Mouse (Mus musculus) lung, embryonic 15.5 days (tissue): ENCODE results near the gene Cops7a. TPM values are rescaled to one million over a fixed set of nuclear protein-coding genes. Genes with fewer than 3 reads are reported as not detected.

Experiments
- ATAC-seq: fragments of 200-750 bp; cut with Nextera tagmentation; 2 replicates; pipeline ENCODE4 v1.8.0; 2017; ENCODE audit warnings: moderate number of reproducible peaks, borderline replicate concordance; ENCODE audit not compliant: low FRiP score, low TSS enrichment; ENCODE audit errors: extremely low read depth
- H3K27ac ChIP-seq: fragments of 300-500 bp; sonication (generic); 2 replicates; pipeline ENCODE4 v1.5.1; 2015; ENCODE audit warnings: moderate library complexity, mild to moderate bottlenecking, inconsistent platforms
- H3K27me3 ChIP-seq: fragments of 300-500 bp; sonication (generic); 2 replicates; pipeline ENCODE4 v1.6.1; 2015; ENCODE audit warnings: inconsistent platforms
- H3K36me3 ChIP-seq: fragments of 300-500 bp; sonication (generic); 2 replicates; pipeline ENCODE4 v1.6.1; 2015; ENCODE audit warnings: inconsistent platforms
- H3K4me1 ChIP-seq: fragments of 300-500 bp; sonication (generic); 2 replicates; pipeline ENCODE4 v1.6.1; 2015; ENCODE audit warnings: inconsistent platforms
- H3K4me2 ChIP-seq: fragments of 300-500 bp; sonication (generic); 2 replicates; pipeline ENCODE4 v1.6.1; 2015; ENCODE audit warnings: inconsistent platforms, mild to moderate bottlenecking, moderate library complexity
- H3K4me3 ChIP-seq: fragments of 300-500 bp; sonication (generic); 2 replicates; pipeline ENCODE4 v1.5.1; 2015; ENCODE audit warnings: mild to moderate bottlenecking, inconsistent platforms
- H3K9ac ChIP-seq: fragments of 300-500 bp; sonication (generic); 2 replicates; pipeline ENCODE4 v1.6.1; 2015; ENCODE audit warnings: inconsistent platforms
- H3K9me3 ChIP-seq: fragments of 300-500 bp; sonication (generic); 2 replicates; pipeline ENCODE4 v1.6.1; 2016; ENCODE audit warnings: inconsistent platforms
- WGBS: fragments of 180-500 bp; shearing (Covaris S2); methylation state at CpG from one replicate; pipeline ENCODE4 v1.1.7; 2015; 5-methylcytosine and 5-hydroxymethylcytosine counted together
- polyA plus RNA-seq: library from polyadenylated mRNA; unstranded; fragments of >200 nt; fragmentation: Nextera tagmentation; extraction: Ambion mirVana; gene quantifications from 2 replicates; pipeline ENCODE4 v1.2.1, GENCODE M21; 2015

Cops7a gene
- polyA plus RNA-seq, 1 experiment from 2014 or later = 151 TPM

DNA sequence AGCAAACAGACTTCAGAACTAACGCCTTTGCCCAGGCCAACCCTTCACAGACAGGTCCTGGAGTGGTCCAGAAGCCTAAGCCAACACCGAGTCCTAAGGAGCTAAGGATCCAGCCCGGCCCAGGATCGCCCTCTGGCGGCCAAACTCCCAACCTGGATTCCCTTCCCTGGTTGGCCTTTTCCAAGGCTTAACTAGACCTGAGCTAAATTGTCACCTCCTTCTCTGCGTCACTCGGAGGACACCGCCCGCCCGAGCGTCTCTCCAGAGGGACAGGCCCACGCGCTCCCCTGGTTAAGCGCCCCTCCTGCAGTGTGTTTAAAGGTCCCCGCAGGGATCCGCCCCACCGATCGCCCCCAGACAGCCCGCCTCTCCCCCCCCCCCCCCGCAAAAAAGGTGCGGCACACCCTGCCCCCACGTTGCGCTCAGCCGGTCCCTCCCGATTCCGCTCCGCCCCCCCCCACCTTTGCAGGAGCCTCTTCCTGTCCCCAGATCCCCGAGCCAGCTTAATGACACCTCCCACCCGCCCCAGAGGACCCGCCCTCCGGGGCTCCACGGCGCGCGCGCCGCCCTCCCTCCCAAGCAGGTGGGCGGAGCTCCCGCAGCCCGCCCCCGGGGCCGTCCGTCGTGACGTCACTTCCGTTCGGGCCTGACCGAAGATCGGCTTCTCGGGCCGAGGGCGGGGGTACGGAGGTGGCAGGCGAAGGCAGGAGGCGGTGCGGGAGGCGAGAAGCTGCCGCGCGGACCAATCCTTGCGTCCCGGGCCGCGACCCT lies 34.4 kb downstream of the Cops7a start, which contains the start of gene Mlf2:
Gene Mlf2, plus strand, starts transcription at position 633 of the 771 bp plus-strand sequence.
- peak within 1 kb of the TSS; percentile 75 for H3K4me3 ChIP-seq
- peak within 1 kb of the TSS; percentile 78 for H3K4me2 ChIP-seq
- H3K27me3 ChIP-seq = no peaks in the 10 kb centered on the region
- peak within 1 kb of the TSS; percentile 96 for H3K27ac ChIP-seq
- under 1% methylated on average over 52 of the region's 64 CpGs for WGBS
- H3K9me3 ChIP-seq = no peaks in the 10 kb centered on the region; the same call in 1 of the 2 replicates
- peaks cover 31% of the 10 kb centered on the region for H3K36me3 ChIP-seq
- H3K9ac ChIP-seq = peak within 1 kb of the TSS; percentile 96
- H3K4me1 ChIP-seq = peaks cover 37% of the 10 kb centered on the region
- ATAC-seq = peak; percentile 92

DNA sequence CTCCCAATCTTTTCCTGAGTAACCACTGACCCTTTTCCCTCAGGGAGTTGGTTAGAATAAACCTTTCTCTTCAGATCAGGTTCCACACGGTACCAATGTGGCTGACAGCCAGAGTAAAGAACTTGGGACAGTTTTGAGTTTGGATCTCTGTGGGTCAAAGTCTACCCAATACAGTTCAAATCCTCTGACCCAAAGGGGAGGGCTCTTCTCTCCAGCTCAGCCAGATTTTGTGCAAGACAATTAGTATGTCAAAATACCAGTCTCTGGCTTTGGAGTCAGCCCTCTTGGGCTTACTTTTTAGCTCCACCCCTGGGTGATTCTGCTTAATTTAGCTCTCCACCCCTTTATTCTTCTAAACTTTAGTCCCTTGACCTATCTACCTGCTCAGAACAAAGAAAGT lies 35.1 kb downstream of the Cops7a start:
- peak overlapping the region; percentile 96 for H3K27ac ChIP-seq
- H3K9me3 ChIP-seq = no peaks in the 10 kb centered on the region; the same call in 1 of the 2 replicates
- WGBS = 11% methylated on average over 1 of the region's 1 CpGs
- no peaks in the 10 kb centered on the region for H3K27me3 ChIP-seq
- H3K9ac ChIP-seq = peak overlapping the region; percentile 28; the same call in 1 of the 2 replicates
- H3K4me3 ChIP-seq = peak overlapping the region; percentile 75
- no peak for ATAC-seq
- peak overlapping the region; percentile 50 for H3K4me2 ChIP-seq
- peaks cover 24% of the 10 kb centered on the region for H3K36me3 ChIP-seq
- peaks cover 44% of the 10 kb centered on the region for H3K4me1 ChIP-seq

DNA sequence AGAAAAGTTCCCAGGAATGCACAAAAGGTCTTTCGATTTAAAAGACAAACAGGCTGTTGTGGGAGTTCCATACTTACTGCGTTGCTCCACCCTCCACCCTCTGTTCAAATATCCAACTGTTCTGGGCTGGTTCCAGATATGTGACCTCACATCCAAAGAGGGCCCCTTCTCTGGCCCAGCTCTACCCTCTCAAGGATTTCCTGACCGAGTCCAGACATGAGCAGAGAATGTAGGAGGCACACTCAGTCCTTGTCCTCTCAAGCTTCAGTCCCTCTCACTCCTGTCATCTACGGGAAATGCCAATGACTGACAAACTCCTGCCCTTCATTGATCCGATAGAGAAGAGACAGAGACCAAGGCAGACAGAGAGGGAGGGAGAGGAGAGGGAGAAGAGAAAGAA lies 39.4 kb downstream of the Cops7a start:
- H3K27me3 ChIP-seq = no peaks in the 10 kb centered on the region
- 10% methylated on average over 5 of the region's 5 CpGs for WGBS
- no peaks in the 10 kb centered on the region for H3K9me3 ChIP-seq
- ATAC-seq = peak; percentile 77
- peak overlapping the region; percentile 41 for H3K9ac ChIP-seq
- H3K4me2 ChIP-seq = peak overlapping the region; percentile 57
- H3K36me3 ChIP-seq = no peaks in the 10 kb centered on the region
- H3K4me1 ChIP-seq = peaks cover 53% of the 10 kb centered on the region
- peak overlapping the region; percentile 97 for H3K27ac ChIP-seq
- H3K4me3 ChIP-seq = peak overlapping the region; percentile 23

DNA sequence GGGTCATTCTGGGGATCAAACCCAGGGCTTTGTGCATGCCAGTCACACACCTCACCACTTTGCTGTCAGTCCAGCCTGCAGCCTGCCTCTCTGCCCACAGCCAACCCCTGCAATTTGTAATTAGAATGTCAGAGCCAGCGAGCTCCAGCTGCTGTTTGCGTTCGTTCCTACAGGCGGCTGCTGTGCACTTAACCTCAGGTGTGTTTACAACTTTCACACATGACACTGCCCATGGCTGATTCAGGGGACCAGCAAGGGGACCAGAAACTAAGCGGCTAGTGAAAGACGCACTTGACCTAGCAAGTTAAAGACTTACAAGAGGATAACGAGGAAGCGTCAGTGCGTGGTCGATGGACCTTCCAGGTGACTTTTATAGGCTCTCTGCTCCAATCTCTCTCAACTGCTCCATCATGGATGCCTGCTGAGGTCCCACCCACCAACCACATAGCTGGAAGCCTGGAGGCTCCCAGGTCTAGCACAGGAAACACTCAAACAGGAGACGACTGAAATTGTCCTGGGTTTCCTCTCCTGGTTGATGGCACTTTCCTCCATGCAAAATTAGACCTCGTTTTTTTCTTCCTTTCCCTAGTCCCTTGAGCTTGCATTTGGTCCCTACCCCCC lies 40.1 kb downstream of the Cops7a start:
- H3K4me1 ChIP-seq = peaks cover 56% of the 10 kb centered on the region
- peak overlapping the region; percentile 57 for H3K4me2 ChIP-seq
- whole genome bisulfite sequencing = 19% methylated on average over 12 of the region's 12 CpGs
- H3K9ac ChIP-seq = peak overlapping the region; percentile 41
- peak overlapping the region; percentile 97 for H3K27ac ChIP-seq
- ATAC-seq = 0 out of 2 replicates have a peak, but pooled peaks have one; percentile 16
- H3K36me3 ChIP-seq = no peaks in the 10 kb centered on the region
- H3K27me3 ChIP-seq = no peaks in the 10 kb centered on the region
- H3K4me3 ChIP-seq = peak overlapping the region; percentile 23
- no peaks in the 10 kb centered on the region for H3K9me3 ChIP-seq

DNA sequence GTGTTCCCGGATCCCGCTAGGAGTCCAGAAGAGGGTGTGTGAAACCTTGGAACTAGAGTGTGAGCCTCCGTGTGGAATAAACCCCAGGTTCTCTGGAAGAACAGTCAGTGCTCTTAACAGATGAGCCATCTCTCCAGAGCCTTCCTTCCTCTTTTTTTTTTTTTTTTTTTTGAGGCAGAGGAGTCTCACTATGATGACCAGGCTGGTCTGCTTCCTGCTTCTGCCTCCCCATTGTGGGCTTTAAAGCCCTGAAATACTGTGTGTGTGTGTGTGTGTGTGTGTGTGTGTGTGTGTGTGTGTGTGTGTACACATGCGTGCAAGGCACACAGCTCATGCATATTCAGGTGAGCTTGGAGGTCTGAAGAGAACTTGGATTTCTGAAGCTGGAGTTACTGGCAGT lies 43.8 kb downstream of the Cops7a start:
- 48% methylated on average over 4 of the region's 4 CpGs for WGBS
- peaks cover 56% of the 10 kb centered on the region for H3K4me1 ChIP-seq
- H3K27me3 ChIP-seq = no peaks in the 10 kb centered on the region
- peak overlapping the region; percentile 100 for H3K27ac ChIP-seq
- no peak overlapping the region for H3K9ac ChIP-seq
- H3K4me2 ChIP-seq = no peak overlapping the region
- H3K36me3 ChIP-seq = no peaks in the 10 kb centered on the region
- ATAC-seq = no peak
- no peak overlapping the region for H3K4me3 ChIP-seq
- H3K9me3 ChIP-seq = no peaks in the 10 kb centered on the region

DNA sequence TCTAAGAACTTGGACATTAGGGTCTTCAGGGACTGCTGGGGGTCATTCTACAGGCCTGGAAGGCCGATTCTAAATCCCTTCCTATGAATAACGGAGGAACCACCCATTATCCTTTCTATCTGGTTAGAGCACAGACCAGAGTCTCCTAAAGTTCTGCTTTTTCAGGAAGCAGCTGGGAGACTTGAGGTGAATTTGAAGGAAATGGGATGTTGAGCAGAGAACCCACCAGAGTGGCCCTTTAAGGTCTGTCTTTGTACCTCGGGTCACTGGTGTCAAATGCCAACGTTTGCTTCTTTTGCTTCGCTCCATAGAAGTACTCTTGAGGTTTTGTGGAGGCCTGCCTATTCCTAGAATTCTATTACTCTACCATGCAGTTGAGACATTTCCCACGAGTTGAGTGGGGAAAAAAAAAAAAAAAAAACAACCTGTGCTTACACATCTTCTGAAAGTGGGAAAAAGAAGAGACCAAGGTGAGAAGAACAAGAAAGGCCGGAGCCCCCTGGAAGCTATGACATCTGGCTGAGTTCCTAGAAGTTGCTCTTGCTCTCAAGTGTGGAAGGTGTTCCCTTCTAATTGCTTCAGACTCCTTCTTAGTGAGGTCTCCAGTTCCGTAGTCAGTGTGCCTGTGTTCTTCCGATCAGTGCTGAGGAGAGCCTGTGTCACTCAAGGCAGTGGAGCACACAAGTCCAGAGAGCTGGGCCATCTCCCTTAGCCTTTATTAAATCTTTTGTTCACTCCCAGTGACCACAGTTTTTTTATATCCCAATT lies 44.8 kb downstream of the Cops7a start:
- peak overlapping the region; percentile 95 for H3K4me3 ChIP-seq
- H3K4me1 ChIP-seq = peaks cover 55% of the 10 kb centered on the region
- ATAC-seq = no peak
- peak overlapping the region; percentile 100 for H3K27ac ChIP-seq
- peak overlapping the region; percentile 86 for H3K4me2 ChIP-seq
- H3K9ac ChIP-seq = peak overlapping the region; percentile 34
- no peaks in the 10 kb centered on the region for H3K27me3 ChIP-seq
- 21% methylated on average over 9 of the region's 9 CpGs for WGBS
- no peaks in the 10 kb centered on the region for H3K36me3 ChIP-seq
- no peaks in the 10 kb centered on the region for H3K9me3 ChIP-seq

DNA sequence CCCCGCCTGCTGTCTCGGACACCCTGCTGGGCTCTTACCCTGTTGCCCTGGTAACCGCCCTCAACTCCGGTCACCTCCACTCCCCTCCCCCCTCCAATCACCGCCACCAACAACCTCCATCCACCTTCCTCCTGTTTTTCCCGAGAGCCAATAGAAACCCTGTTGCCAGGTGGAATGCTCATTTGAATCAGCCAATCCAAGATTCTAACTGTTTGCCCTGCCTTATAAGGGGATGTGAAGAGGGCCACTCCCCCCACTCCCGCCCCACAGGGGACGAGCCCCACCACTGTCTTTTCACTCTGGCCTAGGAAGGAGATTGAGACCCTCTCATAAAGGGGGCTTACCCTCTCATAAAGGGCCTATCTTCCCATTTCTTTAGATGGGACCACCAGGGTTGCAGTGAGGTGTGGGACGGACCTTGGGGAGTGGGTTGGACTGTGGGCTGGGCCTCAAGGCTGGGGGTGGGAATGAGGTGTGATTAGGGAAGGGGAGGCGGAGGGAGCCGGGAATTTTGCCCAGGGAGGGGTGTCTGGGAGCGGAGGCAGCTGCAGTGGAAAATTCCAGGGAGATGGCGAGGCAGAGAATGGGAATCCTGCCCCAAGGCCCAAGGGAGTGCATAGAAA lies 45.5 kb downstream of the Cops7a start, which contains the start of gene Ptms:
Gene Ptms, minus strand, starts transcription at position 409 of the 623 bp plus-strand sequence.
- H3K9me3 ChIP-seq = no peaks in the 10 kb centered on the region
- H3K27me3 ChIP-seq = no peaks in the 10 kb centered on the region
- peak within 1 kb of the TSS; percentile 34 for H3K9ac ChIP-seq
- peaks cover 55% of the 10 kb centered on the region for H3K4me1 ChIP-seq
- 0 out of 2 replicates have a peak, but pooled peaks cover 3% of the 10 kb centered on the region for H3K36me3 ChIP-seq
- peak; percentile 85 for ATAC-seq
- peak within 1 kb of the TSS; percentile 95 for H3K4me3 ChIP-seq
- WGBS = under 1% methylated on average over 13 of the region's 13 CpGs
- peak within 1 kb of the TSS; percentile 86 for H3K4me2 ChIP-seq
- H3K27ac ChIP-seq = peak within 1 kb of the TSS; percentile 100

DNA sequence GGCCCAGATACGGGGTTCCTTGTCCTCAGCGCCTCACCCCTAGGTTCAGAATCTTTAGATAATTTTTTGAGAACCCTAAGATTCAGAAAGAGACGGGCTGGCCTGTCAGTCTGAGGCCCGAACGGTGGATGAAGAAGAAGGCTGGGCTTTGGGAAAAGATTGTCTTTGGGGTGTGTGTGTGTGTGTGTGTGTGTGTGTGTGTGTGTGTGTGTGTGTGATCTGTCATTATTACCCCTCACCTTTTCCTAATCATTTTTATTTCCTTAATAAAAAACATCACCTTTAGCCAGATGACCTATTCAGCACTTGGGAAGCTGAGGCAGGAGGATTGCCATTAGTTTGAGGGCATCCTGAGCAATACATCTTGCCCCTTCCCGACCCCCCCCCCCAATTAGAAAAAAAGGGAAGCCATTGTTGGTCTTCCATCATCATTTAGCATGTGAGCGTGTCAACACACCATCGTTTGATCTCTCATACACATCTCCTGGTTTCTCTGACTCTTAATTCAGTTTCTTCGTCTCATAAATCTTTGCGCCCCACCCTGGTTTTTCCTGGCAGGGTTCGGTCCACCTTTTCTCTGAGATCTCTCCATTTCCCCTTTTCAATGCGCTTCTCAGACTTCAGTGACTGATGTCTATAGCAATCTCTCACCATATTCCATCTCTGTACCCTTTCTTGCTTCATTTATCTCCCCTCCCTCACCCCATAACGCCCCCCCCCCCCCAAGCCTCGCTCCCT lies 46.3 kb downstream of the Cops7a start:
- peak overlapping the region; percentile 100 for H3K27ac ChIP-seq
- H3K4me2 ChIP-seq = peak overlapping the region; percentile 86
- peaks cover 10% of the 10 kb centered on the region for H3K36me3 ChIP-seq
- H3K9ac ChIP-seq = no peak overlapping the region
- WGBS = 19% methylated on average over 13 of the region's 14 CpGs
- no peak for ATAC-seq
- H3K4me3 ChIP-seq = peak overlapping the region; percentile 95
- H3K9me3 ChIP-seq = no peaks in the 10 kb centered on the region
- H3K4me1 ChIP-seq = peaks cover 59% of the 10 kb centered on the region
- no peaks in the 10 kb centered on the region for H3K27me3 ChIP-seq

DNA sequence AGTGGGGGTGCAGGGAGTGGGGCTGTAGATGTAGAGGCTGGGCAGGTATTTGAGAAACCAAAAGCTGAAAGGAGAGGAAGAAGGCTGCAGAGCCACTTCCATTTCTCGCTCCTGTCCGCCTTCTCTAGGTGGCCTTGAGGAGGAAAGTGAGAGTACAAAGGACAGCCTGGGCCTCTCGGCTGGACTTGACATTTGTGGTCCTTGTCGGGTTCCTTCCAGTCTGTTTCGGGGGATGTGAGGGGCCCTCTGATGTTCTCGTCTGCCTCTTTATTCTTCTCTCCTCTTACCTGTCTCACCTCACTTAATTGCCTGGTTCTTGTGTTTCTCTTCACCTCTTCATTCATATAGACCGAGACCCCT lies 47.0 kb downstream of the Cops7a start:
- Histone ChIP-seq H3K4me3 (peak overlapping the region; percentile 95), H3K4me1 (peaks cover 66% of the 10 kb centered on the region), H3K9me3 (no peaks in the 10 kb centered on the region), H3K27me3 (no peaks in the 10 kb centered on the region), H3K36me3 (peaks cover 18% of the 10 kb centered on the region), H3K27ac (peak overlapping the region; percentile 100), H3K9ac (peak overlapping the region; percentile 55), H3K4me2 (peak overlapping the region; percentile 86)
- ATAC-seq = no peak
- 5% methylated on average over 7 of the region's 7 CpGs for WGBS

DNA sequence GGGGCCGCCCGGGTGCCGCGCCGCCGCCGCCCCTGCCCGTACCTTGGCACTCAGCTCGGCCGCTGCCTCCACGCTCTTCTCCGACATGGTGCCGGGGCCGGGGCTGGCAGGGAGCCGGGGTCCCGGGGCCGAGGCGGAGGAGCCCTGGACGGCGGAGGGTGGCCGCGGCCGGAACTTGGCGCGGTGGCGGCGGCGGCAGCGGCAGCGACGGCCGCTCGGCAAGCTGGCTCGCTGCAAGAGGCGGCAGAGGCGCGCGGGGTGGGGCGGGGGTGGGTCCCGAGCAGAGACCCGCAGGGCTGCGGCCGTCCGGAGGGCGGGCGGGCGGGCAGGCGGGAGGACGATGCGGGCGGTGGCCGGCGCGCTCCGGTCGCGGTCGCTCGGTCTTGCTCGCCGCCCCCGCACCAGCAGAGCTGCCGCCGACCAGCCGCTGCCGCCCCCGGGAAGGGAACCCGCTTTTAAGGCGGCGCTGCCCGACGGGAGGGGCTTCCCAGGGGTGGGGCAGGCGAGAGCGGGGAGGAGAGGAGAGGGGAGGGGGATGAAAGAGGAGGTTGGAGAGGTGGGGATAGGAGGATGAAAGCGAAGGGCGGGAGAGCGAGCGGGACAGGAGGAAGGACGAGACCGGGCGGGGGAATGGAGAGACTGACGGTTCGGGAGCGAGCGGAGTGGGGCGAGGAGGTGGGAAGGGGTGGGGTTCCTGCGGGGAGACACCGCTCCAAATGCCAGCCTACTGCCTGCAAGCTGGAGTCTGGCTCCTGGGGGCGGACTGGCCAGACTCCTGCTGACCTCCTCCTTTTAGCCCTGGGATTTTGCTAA lies 47.6 kb downstream of the Cops7a start:
- Histone ChIP-seq H3K27ac (peak overlapping the region; percentile 100), H3K4me3 (peak overlapping the region; percentile 95), H3K36me3 (peaks cover 23% of the 10 kb centered on the region), H3K9ac (peak overlapping the region; percentile 100), H3K4me2 (peak overlapping the region; percentile 86), H3K4me1 (peaks cover 66% of the 10 kb centered on the region), H3K9me3 (no peaks in the 10 kb centered on the region), H3K27me3 (no peaks in the 10 kb centered on the region)
- under 1% methylated on average over 74 of the region's 89 CpGs for WGBS
- peak; percentile 73 for ATAC-seq
